Mouse (Mus musculus) lung, adult 2 months (tissue): Measurements from ENCODE around the gene Abi1.

Source experiments
- CTCF ChIP-seq: fragments of 200-500 bp; IDR thresholded peaks from 2 replicates; pipeline ENCODE4 v1.5.1; 2011; ENCODE audit warnings: mild to moderate bottlenecking, low read length, control low read depth; ENCODE audit not compliant: insufficient read depth
- POLR2A ChIP-seq: fragments of 200-500 bp; IDR thresholded peaks from 2 replicates; pipeline ENCODE4 v1.6.1; 2011; ENCODE audit warnings: low read depth, mild to moderate bottlenecking, control low read depth, low read length, borderline replicate concordance; ENCODE audit errors: extremely low read depth

DNA sequence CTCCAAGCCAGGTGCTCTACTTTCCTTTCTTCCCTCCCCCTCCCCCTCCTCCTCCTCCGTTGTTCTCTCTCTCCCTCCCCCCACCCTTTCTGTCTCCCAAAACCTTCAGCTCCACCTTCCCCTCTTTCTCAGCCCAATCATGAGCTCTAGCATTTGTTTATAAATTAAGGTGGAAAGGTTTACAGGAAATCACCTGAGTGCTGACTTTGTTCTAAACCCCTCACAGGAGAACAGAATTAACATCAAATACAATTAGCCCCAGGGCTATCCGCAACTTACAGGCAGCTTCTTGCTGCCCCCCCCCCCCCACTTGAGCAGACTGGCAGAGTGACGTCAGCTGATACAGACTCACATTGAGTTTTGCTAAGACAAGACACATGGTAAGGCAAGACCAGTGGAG is 37.4 kb downstream of the Abi1 start:
- TF ChIP-seq POLR2A (no peak), CTCF (no peak)
